Mouse (Mus musculus): Measurements from ENCODE around the gene Uroc1.

The Uroc1 gene

GRCm38 (mm10) chr6:90358142-90358541 lies 25.1 kb downstream of the Uroc1 start:
- DNase-seq (ENCODE audit: low read depth, low spot score): no peak

- DNase-seq (ENCODE audit: low read depth, low spot score): no peak
Measured at GRCm38 (mm10) chr6:90359445-90359844, 26.4 kb downstream of the Uroc1 start.

GRCm38 (mm10) chr6:90360024-90360781 lies 27.1 kb downstream of the Uroc1 start:
- DNase-seq (ENCODE audit: low read depth, low spot score): no peak

DNA sequence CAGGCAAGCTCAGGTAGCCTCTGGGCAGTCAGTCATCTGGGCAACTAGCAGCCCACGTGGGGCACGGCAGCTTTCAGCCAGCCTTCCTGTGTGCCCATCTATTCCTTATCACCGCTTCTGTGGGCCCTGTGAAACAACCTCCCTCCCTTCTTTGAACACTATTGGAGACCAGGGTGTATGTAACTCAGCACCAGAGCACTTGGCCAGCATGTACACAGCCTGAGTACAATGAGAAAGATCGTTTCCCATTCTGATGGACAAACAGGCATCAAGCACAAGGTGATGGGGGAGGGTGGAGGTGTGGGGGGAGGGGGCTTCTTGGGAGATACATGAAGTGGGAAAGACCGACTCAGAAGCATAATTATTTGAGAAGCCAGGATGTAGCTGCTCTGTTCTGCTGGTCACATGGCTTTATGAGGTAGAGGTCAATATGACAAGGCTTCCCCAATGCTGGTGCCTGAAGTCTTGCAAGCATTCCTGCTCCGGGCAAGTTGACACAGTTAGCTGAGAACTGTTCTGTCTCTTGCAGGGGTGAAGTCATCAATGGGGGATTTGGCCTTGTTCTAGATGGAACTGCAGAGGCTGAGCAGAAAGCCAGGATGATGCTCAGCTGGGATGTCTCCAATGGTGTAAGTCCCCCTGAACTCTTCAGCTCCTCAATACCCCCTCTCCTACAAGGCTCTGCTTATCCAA lies 28.0 kb downstream of the Uroc1 start:
- no peak for DNase-seq (ENCODE audit: low read depth, low spot score)

- no peak for DNase-seq (ENCODE audit: low read depth, low spot score)
Measured at GRCm38 (mm10) chr6:90363301-90363700, 30.2 kb downstream of the Uroc1 start.

GRCm38 (mm10) chr6:90368976-90369724 lies 36.1 kb downstream of the Uroc1 start, which contains the start of gene Zxdc:
Zxdc (plus strand) TSS chr6:90369492.
- DNase-seq (ENCODE audit: low read depth, low spot score): peak; percentile 89

DNA sequence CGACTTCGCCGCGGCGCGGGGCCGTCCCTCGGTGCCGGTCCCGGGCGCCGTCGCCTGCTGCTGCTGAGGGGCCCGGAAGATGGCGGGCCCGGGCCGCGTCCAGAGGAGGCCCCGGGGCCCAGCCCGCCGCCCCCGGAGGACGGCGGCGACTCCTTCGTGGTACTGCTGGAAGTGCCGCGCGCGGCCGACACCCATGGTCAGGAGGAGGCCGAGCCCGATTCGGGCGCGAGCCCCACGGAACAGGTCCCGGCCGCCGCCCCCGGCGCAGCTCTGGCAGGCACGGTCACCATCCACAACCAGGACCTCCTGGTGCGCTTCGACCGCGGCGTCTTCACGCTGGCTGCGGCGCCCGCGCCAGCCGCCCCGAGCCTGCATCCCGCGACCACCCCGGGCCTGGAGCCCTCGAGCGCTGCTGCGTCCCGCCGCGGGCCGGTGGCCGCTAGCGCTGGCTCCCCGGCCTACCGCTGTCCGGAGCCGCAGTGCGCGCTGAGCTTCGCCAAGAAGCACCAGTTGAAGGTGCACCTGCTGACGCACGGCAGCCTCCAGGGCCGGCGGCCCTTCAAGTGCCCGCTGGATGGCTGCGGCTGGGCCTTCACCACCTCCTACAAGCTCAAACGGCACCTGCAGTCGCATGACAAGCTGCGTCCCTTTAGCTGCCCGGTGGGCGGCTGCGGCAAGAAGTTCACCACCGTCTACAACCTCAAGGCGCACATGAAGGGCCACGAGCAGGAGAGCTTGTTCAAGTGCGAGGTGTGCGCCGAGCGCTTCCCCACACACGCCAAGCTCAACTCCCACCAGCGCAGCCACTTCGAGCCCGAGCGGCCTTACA lies 36.9 kb downstream of the Uroc1 start:
- DNase-seq (ENCODE audit: low read depth, low spot score): no peak

- DNase-seq (ENCODE audit: low read depth, low spot score): no peak
Measured at GRCm38 (mm10) chr6:90374647-90375046, 41.6 kb downstream of the Uroc1 start.

DNA sequence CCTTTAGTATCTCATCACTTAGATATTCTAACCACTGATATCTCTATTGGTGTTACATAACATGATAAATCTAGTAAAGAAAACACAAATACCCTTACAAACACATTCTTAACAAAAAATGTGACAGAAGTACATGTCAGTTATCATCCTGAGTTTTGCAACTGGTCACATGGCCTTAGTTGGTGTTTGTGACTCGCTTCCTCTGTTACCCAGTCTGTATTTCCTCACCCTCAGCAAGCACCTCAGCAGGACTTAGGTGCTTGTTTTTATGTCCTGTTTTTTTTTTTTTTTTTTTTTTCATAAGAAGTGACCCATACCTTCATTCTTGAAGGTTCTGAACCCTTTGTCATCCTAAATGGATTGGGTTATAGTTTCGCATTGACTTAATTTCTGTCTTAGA lies 44.6 kb downstream of the Uroc1 start:
- DNase-seq (ENCODE audit: low read depth, low spot score): no peak

DNA sequence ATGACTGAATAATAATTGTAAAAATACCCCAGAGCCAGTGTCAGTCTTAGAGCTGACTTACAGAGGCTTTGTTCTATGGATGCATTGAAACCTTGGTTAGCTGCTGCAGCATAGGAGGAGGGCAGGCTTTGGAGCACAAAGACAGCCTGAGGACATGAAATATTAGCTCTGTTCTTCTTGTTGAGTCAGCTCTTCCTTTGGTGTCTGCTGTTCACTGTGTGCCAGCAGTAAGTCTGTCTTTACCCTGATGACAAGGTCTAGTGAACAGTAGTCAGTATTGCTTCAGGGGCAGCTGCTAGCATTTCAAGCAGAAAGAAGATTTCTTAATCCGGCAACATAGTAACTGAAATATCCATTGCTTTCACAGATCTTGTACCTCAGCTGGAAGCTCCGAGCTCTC lies 48.4 kb downstream of the Uroc1 start:
- no peak for DNase-seq (ENCODE audit: low read depth, low spot score)

DNA sequence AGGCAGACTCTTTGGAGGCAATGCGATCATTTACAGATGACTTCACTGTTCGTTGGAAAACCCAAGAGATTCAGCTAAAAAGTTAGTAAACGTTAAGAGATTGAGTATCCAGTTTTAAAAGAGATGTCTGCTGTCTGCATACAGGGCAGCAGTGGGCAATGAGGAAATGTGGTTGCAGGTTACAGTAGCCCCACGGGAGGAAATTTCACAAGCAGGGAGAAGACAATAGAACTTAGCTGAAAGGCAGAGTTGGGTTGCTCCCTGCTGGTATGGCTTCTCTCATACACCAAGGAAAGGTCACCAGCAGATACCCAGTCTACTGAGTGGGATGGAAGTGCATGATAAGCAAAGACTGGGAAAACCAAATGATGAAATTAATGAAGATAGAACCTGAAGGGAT lies 57.5 kb downstream of the Uroc1 start:
- no peak for DNase-seq (ENCODE audit: low read depth, low spot score)

- DNase-seq (ENCODE audit: low read depth, low spot score): no peak
Measured at GRCm38 (mm10) chr6:90393948-90394347, 60.9 kb downstream of the Uroc1 start.

- DNase-seq (ENCODE audit: low read depth, low spot score): no peak
Measured at GRCm38 (mm10) chr6:90395751-90396150, 62.7 kb downstream of the Uroc1 start.

DNA sequence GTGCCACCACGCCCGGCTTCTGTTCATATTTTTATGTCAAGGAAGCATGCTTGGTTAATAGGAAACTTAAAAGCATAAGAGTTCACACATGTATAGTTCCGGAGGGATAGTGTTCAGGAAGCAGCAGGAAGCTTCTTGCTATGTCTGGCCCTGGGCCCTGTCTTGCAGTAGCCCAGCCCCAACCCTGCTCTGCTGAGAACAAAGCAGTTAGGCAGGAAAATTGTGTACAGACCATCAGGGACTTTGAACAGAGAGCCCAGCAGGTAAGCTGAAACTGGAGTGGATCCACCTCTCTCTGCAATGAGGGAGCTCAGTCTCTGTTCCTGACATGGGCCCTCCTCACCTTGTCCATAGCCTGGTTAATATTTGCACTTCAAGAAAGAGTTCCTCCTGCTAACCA lies 64.2 kb downstream of the Uroc1 start:
- DNase-seq (ENCODE audit: low read depth, low spot score): no peak

DNA sequence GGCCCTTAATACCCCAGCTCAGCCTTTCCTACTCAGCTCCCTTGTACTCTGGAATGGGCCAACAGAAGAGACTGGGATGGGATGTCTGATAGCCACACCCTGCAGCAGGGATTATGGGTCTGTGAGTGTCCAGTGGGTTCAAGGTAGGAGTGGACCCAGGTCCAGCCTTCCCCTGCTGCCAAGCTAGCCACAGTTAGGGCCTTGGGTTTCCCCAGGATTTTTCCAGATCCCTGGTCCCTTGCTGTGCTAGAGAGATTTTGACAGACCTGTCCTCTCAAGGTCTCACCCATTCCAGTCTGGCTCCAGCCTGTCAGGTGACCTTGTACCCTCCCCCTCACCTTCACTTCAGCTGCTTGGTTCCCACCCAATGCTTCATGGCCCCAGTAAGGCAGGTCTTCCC lies 75.5 kb downstream of the Uroc1 start:
- DNase-seq (ENCODE audit: low read depth, low spot score): no peak

DNA sequence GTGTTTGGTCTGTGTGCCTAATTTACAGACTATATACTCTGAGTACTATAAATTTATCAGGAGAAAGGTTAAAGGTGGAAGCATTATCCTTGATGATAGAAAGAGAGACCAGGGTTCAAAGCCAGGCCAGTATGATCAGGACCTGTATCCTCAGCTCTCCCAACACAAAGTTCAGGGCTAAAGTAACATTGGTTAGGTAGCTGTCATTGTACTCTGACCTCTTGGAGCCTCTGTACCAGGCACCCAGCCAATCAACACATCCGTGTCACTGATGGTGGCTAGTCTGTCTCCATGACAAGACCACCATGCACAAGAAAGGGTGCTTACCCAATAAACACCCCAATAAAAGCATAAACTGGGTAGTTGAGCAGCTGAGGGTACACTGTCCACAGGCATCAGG lies 77.9 kb downstream of the Uroc1 start:
- no peak for DNase-seq (ENCODE audit: low read depth, low spot score)

GRCm38 (mm10) chr6:90411926-90412325 lies 78.8 kb downstream of the Uroc1 start:
- no peak for DNase-seq (ENCODE audit: low read depth, low spot score)

All from retina, adult 2 months (tissue).